Mouse (Mus musculus) midbrain, embryonic 15.5 days (tissue): ENCODE results near the gene Gm11232. TPM values are rescaled to one million over a fixed set of nuclear protein-coding genes. Genes with fewer than 3 reads are reported as not detected.

Experiments used
- ATAC-seq: fragments of 200-750 bp; cut with Nextera tagmentation; replicated peaks from 2 replicates; pipeline ENCODE4 v1.8.0; 2017; ENCODE audit warnings: moderate TSS enrichment
- H3K27ac ChIP-seq: fragments of 300-500 bp; sonication (generic); 2 replicates; pipeline ENCODE4 v1.5.1; 2015; ENCODE audit warnings: mild to moderate bottlenecking, inconsistent platforms
- H3K27me3 ChIP-seq: fragments of 300-500 bp; sonication (generic); replicated peaks from 2 replicates; pipeline ENCODE4 v1.6.1; 2015; ENCODE audit warnings: inconsistent platforms
- H3K36me3 ChIP-seq: fragments of 300-500 bp; sonication (generic); replicated peaks from 2 replicates; pipeline ENCODE4 v1.6.1; 2015; ENCODE audit warnings: inconsistent platforms
- H3K4me1 ChIP-seq: fragments of 300-500 bp; sonication (generic); 2 replicates; pipeline ENCODE4 v1.6.1; 2015; ENCODE audit warnings: inconsistent platforms
- H3K4me2 ChIP-seq: fragments of 300-500 bp; sonication (generic); 2 replicates; pipeline ENCODE4 v1.6.1; 2015; ENCODE audit warnings: inconsistent platforms, mild to moderate bottlenecking, moderate library complexity
- H3K4me3 ChIP-seq: fragments of 300-500 bp; sonication (generic); 2 replicates; pipeline ENCODE4 v1.5.1; 2015; ENCODE audit warnings: mild to moderate bottlenecking, inconsistent platforms
- H3K9ac ChIP-seq: fragments of 300-500 bp; sonication (generic); 2 replicates; pipeline ENCODE4 v1.6.1; 2015; ENCODE audit warnings: mild to moderate bottlenecking, inconsistent platforms
- H3K9me3 ChIP-seq: fragments of 300-500 bp; sonication (generic); 2 replicates; pipeline ENCODE4 v1.6.1; 2016; ENCODE audit warnings: inconsistent platforms
- WGBS: fragments of 180-500 bp; shearing (Covaris S2); methylation state at CpG from one replicate; pipeline ENCODE4 v1.1.7; 2015; ENCODE audit warnings: mixed read lengths; 5-methylcytosine and 5-hydroxymethylcytosine counted together
- polyA plus RNA-seq: library from polyadenylated mRNA; unstranded; fragments of >200 nt; fragmentation: Nextera tagmentation; extraction: Ambion mirVana; gene quantifications from 2 replicates; pipeline ENCODE4 v1.2.1, GENCODE M21; 2015

Gene Gm11232
- polyA plus RNA-seq: not detected in 2 replicates

- no peak within 1 kb of the TSS for H3K4me2 ChIP-seq
- no peak within 1 kb of the TSS for H3K9ac ChIP-seq
- ATAC-seq: no peak
- H3K4me3 ChIP-seq: no peak within 1 kb of the TSS
- no peaks in the 10 kb centered on the region for H3K9me3 ChIP-seq
- no peaks in the 10 kb centered on the region for H3K27me3 ChIP-seq
- no peaks in the 10 kb centered on the region for H3K36me3 ChIP-seq
- 82% methylated on average over 2 of the region's 2 CpGs for WGBS
- no peak within 1 kb of the TSS for H3K27ac ChIP-seq
- no peaks in the 10 kb centered on the region for H3K4me1 ChIP-seq
Measured at GRCm38 (mm10) chr4:71757865-71758264, at the start of gene Gm11232. Gm11232 (minus strand) TSS chr4:71757965.

- ATAC-seq: no peak
- no peak overlapping the region for H3K9ac ChIP-seq
- H3K27me3 ChIP-seq: no peaks in the 10 kb centered on the region
- H3K4me3 ChIP-seq: no peak overlapping the region
- no peaks in the 10 kb centered on the region for H3K36me3 ChIP-seq
- H3K4me2 ChIP-seq: no peak overlapping the region
- no peak overlapping the region for H3K27ac ChIP-seq
- WGBS: 77% methylated on average over 2 of the region's 2 CpGs
- H3K9me3 ChIP-seq: no peaks in the 10 kb centered on the region
- H3K4me1 ChIP-seq: no peaks in the 10 kb centered on the region; the same call in 1 of the 2 replicates
Measured at GRCm38 (mm10) chr4:71805977-71806534, 48.3 kb upstream of the Gm11232 start.

GRCm38 (mm10) chr4:71765529-71765928 lies 7.8 kb upstream of the Gm11232 start:
- H3K9ac ChIP-seq: no peak overlapping the region
- ATAC-seq: peak; percentile 50; the same call in 1 of the 2 replicates
- H3K36me3 ChIP-seq: no peaks in the 10 kb centered on the region
- no peaks in the 10 kb centered on the region for H3K27me3 ChIP-seq
- 83% methylated on average over 1 of the region's 1 CpGs for WGBS
- H3K4me2 ChIP-seq: no peak overlapping the region
- H3K4me3 ChIP-seq: no peak overlapping the region
- no peaks in the 10 kb centered on the region for H3K4me1 ChIP-seq
- no peaks in the 10 kb centered on the region for H3K9me3 ChIP-seq
- H3K27ac ChIP-seq: no peak overlapping the region

DNA sequence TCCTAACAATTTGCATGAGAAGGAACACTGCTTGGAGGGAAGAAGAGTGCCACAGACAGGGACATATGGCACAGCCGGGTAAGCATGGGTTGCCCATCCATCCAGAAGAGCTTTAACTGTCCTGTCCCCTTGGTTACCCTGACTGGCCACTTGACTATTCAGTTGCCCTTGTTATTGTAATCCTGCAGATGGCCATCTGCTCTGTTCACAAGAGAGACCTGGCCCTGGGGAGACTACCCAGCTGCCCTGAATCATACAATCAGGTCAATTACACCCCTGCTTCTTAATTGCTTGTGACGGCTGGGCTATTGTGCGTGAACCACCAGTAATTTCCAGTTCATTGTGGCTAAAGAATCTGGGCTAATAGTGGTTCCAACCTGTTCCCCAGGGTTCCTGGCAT lies 7.3 kb upstream of the Gm11232 start:
- Histone ChIP-seq H3K4me3 (no peak overlapping the region), H3K9me3 (no peaks in the 10 kb centered on the region), H3K4me2 (no peak overlapping the region), H3K27ac (no peak overlapping the region), H3K36me3 (no peaks in the 10 kb centered on the region), H3K4me1 (no peaks in the 10 kb centered on the region), H3K9ac (no peak overlapping the region), H3K27me3 (no peaks in the 10 kb centered on the region)
- peak; percentile 95 for ATAC-seq
- WGBS: 7% methylated on average over 3 of the region's 3 CpGs

DNA sequence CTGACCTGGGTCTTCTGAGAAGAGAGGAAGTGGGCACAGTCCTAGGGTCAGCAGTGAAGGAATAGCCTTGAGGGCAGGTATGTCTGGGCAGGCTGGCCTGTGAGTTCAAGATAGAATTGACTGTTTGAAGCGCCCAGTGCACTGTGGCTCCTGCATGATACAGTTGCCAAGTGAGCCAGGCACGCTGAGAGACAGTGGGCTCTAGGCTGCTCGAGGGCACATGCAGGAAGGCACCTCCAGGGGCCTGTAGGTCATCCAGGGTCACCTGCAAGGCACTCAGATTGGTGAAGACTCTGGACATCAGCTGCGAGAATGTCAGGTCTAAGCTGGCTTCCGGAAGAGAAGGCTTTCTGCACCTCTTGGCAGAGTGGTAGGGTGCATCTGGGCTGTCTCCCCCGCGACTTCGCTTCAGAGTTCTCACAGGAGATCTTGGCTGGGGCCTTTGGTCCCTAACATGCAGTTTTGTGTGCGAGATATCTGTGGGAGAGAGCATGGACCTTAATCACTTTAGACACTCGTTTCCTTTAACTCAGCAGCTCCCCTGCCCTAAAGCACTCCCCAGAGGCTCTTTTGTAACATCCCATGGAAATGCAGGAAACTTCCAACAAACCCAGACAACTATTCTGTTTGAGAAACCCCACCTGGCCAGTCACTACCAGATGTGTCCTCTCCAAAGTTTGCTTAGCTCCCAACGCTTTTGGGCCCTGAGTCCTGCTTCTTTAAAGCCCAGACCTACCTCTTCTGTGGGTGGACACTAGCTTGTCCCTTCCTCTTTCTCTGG lies 1.1 kb downstream of the Gm11232 start:
- Histone ChIP-seq H3K27ac (no peak overlapping the region), H3K27me3 (no peaks in the 10 kb centered on the region), H3K9me3 (no peaks in the 10 kb centered on the region), H3K4me3 (no peak overlapping the region), H3K9ac (no peak overlapping the region), H3K36me3 (no peaks in the 10 kb centered on the region), H3K4me1 (no peaks in the 10 kb centered on the region), H3K4me2 (no peak overlapping the region)
- ATAC-seq: no peak
- 82% methylated on average over 11 of the region's 11 CpGs for WGBS

GRCm38 (mm10) chr4:71745741-71746140 lies 12.0 kb downstream of the Gm11232 start:
- Histone ChIP-seq H3K4me1 (no peaks in the 10 kb centered on the region), H3K27me3 (no peaks in the 10 kb centered on the region), H3K9ac (no peak overlapping the region), H3K4me2 (no peak overlapping the region), H3K36me3 (no peaks in the 10 kb centered on the region), H3K4me3 (no peak overlapping the region), H3K9me3 (no peaks in the 10 kb centered on the region), H3K27ac (no peak overlapping the region)
- ATAC-seq: no peak
- WGBS: 44% methylated on average over 1 of the region's 1 CpGs

- no peak overlapping the region for H3K9ac ChIP-seq
- H3K36me3 ChIP-seq: no peaks in the 10 kb centered on the region
- no peak overlapping the region for H3K27ac ChIP-seq
- no peak overlapping the region for H3K4me3 ChIP-seq
- no peaks in the 10 kb centered on the region for H3K9me3 ChIP-seq
- ATAC-seq: no peak
- H3K4me1 ChIP-seq: no peaks in the 10 kb centered on the region
- H3K4me2 ChIP-seq: no peak overlapping the region
- no peaks in the 10 kb centered on the region for H3K27me3 ChIP-seq
Measured at GRCm38 (mm10) chr4:71736529-71736928, 21.2 kb downstream of the Gm11232 start.

DNA sequence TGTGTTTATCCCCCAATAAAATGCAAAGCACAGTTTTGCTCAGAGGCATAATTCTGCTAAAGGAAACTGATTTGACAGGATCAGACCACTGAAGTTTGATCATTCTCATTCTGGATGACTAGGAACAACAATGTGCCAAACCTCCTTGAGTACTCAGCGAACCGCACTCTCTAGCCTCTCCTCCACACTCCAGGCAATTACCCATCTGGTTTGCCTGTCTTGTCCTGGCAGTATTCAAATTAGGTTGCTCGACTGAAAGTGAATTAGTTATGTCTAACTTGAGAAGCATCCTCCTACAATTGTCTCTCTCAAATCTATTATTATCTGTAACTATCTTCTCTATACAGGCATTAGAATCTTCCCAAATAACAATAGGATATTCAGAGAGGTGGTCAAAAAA lies 22.5 kb downstream of the Gm11232 start:
- H3K36me3 ChIP-seq: no peaks in the 10 kb centered on the region
- no peak overlapping the region for H3K4me3 ChIP-seq
- no peaks in the 10 kb centered on the region for H3K9me3 ChIP-seq
- H3K4me2 ChIP-seq: no peak overlapping the region
- H3K4me1 ChIP-seq: no peaks in the 10 kb centered on the region
- WGBS: 71% methylated on average over 3 of the region's 3 CpGs
- no peak overlapping the region for H3K9ac ChIP-seq
- no peaks in the 10 kb centered on the region for H3K27me3 ChIP-seq
- no peak overlapping the region for H3K27ac ChIP-seq
- ATAC-seq: no peak

GRCm38 (mm10) chr4:71729401-71729800 lies 28.4 kb downstream of the Gm11232 start:
- H3K27ac ChIP-seq: no peak overlapping the region
- no peaks in the 10 kb centered on the region for H3K36me3 ChIP-seq
- H3K9me3 ChIP-seq: no peaks in the 10 kb centered on the region
- no peaks in the 10 kb centered on the region for H3K27me3 ChIP-seq
- H3K4me3 ChIP-seq: no peak overlapping the region
- no peak overlapping the region for H3K4me2 ChIP-seq
- no peak overlapping the region for H3K9ac ChIP-seq
- H3K4me1 ChIP-seq: no peaks in the 10 kb centered on the region
- no peak for ATAC-seq

DNA sequence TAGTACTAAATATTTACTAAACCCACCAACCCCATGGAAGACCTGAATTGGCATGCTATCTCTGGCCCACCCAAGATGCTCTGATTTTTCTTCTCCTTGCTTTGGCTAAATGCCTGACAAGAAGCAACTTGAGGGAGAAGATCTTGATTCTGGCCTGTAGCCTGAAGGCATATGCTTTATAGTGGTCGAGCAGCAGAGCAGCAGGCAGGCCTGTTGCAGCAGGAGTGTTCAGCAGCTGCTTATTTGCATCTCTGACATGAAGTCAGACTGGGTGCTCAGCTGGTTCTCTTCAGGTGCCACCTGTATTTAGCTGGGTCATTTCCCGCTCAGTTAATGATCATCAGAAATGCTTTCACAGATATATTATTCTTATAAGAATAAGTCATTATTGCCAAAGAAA lies 30.2 kb downstream of the Gm11232 start:
- no peaks in the 10 kb centered on the region for H3K4me1 ChIP-seq
- H3K27ac ChIP-seq: no peak overlapping the region
- H3K36me3 ChIP-seq: no peaks in the 10 kb centered on the region
- no peak overlapping the region for H3K4me2 ChIP-seq
- H3K9ac ChIP-seq: no peak overlapping the region
- no peak for ATAC-seq
- H3K27me3 ChIP-seq: no peaks in the 10 kb centered on the region
- H3K4me3 ChIP-seq: no peak overlapping the region
- no peaks in the 10 kb centered on the region for H3K9me3 ChIP-seq
- WGBS: 55% methylated on average over 2 of the region's 2 CpGs

GRCm38 (mm10) chr4:71727056-71727455 lies 30.7 kb downstream of the Gm11232 start:
- H3K36me3 ChIP-seq: no peaks in the 10 kb centered on the region
- ATAC-seq: no peak

GRCm38 (mm10) chr4:71725889-71726288 lies 31.9 kb downstream of the Gm11232 start:
- Histone ChIP-seq H3K27me3 (no peaks in the 10 kb centered on the region), H3K9ac (no peak overlapping the region), H3K27ac (no peak overlapping the region), H3K4me2 (no peak overlapping the region), H3K9me3 (no peaks in the 10 kb centered on the region), H3K4me1 (no peaks in the 10 kb centered on the region), H3K4me3 (no peak overlapping the region), H3K36me3 (no peaks in the 10 kb centered on the region)
- no peak for ATAC-seq
- WGBS: 79% methylated on average over 2 of the region's 2 CpGs

More at GRCm38 (mm10) chr4:71727056-71727455, 30.7 kb downstream of the Gm11232 start:
- Histone ChIP-seq H3K9me3 (no peaks in the 10 kb centered on the region), H3K4me1 (no peaks in the 10 kb centered on the region), H3K9ac (no peak overlapping the region), H3K4me3 (no peak overlapping the region), H3K4me2 (no peak overlapping the region), H3K27me3 (no peaks in the 10 kb centered on the region), H3K27ac (no peak overlapping the region)
- whole genome bisulfite sequencing: 86% methylated on average over 4 of the region's 4 CpGs
